Mouse (Mus musculus) gonadal fat pad, adult 2 months (tissue): ENCODE measurements at regions not wholly inside any gene's neighbourhood (a gene's known extent, or its start where the extent isn't known, plus 50 kb on each side); places are given as distances from the start of the nearest gene placed in this dataset.

Experiments
- DNase-seq: peaks from one replicate; pipeline ENCODE4 v3.0.0-alpha.2; 2012; ENCODE audit warnings: low read depth

- no peak for DNase-seq
These were observed 50.2 kb upstream of the Bod1 start for GRCm38 (mm10) chr11:31721908-31722307.

GRCm38 (mm10) chr11:31724506-31724905, 52.8 kb upstream of the Bod1 start:
- DNase-seq, result no peak

GRCm38 (mm10) chr11:31725936-31726647, 54.4 kb upstream of the Bod1 start:
- DNase-seq, result no peak

- DNase-seq, result no peak
These were observed 55.6 kb upstream of the Bod1 start for GRCm38 (mm10) chr11:31727289-31727688.

- DNase-seq, result no peak
These were observed 58.0 kb upstream of the Bod1 start for GRCm38 (mm10) chr11:31729728-31730127.

- DNase-seq, result no peak
These were observed 58.5 kb upstream of the Bod1 start for GRCm38 (mm10) chr11:31730181-31730580.

GRCm38 (mm10) chr11:31730680-31731079, 59.0 kb upstream of the Bod1 start:
- no peak for DNase-seq

- DNase-seq, result no peak
These were observed 59.8 kb upstream of the Bod1 start for GRCm38 (mm10) chr11:31731459-31731858.

GRCm38 (mm10) chr11:31732342-31732741, 60.7 kb upstream of the Bod1 start:
- DNase-seq, result no peak

GRCm38 (mm10) chr11:31732958-31733357, 61.3 kb upstream of the Bod1 start:
- DNase-seq, result no peak

- no peak for DNase-seq
These were observed 62.4 kb upstream of the Bod1 start for GRCm38 (mm10) chr11:31734091-31734490.

GRCm38 (mm10) chr11:31735257-31735656, 63.6 kb upstream of the Bod1 start:
- DNase-seq, result no peak

- no peak for DNase-seq
These were observed 64.4 kb upstream of the Bod1 start for GRCm38 (mm10) chr11:31736086-31736485.

GRCm38 (mm10) chr11:31736556-31737089, 64.9 kb upstream of the Bod1 start:
- DNase-seq, result no peak

- no peak for DNase-seq
These were observed 66.7 kb upstream of the Bod1 start for GRCm38 (mm10) chr11:31738148-31739021.

- no peak for DNase-seq
These were observed 68.7 kb upstream of the Bod1 start for GRCm38 (mm10) chr11:31740409-31740808.

- DNase-seq, result no peak
These were observed 70.5 kb upstream of the Bod1 start for GRCm38 (mm10) chr11:31742160-31742559.

GRCm38 (mm10) chr11:31744076-31744785, 72.5 kb upstream of the Bod1 start:
- DNase-seq, result no peak

GRCm38 (mm10) chr11:31745028-31745865, 73.6 kb upstream of the Bod1 start:
- no peak for DNase-seq

- DNase-seq, result no peak
These were observed 74.2 kb upstream of the Bod1 start for GRCm38 (mm10) chr11:31745866-31746248.

- no peak for DNase-seq
These were observed 74.8 kb upstream of the Bod1 start for GRCm38 (mm10) chr11:31746488-31746887.
